Mouse (Mus musculus) gastrocnemius, adult 18-20 months (tissue): ENCODE measurements around the gene G430095P16Rik. TPM values are rescaled to one million over a fixed set of nuclear protein-coding genes. Genes with fewer than 3 reads are reported as not detected.
A peak's percentile ranks its signal among the peaks of the same experiment; 100 is the strongest.

Source experiments
- DNase-seq: peaks from one replicate; pipeline ENCODE4 v3.0.0; 2021; ENCODE audit warnings: low spot score
- long read RNA-seq, 2 experiments: library from polyadenylated mRNA; stranded (forward); transcript quantifications; one replicate each; pipeline ENCODE4 v2.0.0; 2021
- total RNA-seq, 2 experiments: library from RNA; stranded (reverse); gene quantifications; 2 replicates each; pipeline ENCODE4 v1.2.3; 2021

The G430095P16Rik gene
- total RNA-seq = under 1 TPM; 0.34 to 0.45 TPM
- long read RNA-seq, experiment 1, partial matches to known transcripts = 0 of 1 reads
- long read RNA-seq, experiment 1, other reads (novel, unspliced or antisense) = 0 of 1 reads
- long read RNA-seq, experiment 2 = 0 reads

DNA sequence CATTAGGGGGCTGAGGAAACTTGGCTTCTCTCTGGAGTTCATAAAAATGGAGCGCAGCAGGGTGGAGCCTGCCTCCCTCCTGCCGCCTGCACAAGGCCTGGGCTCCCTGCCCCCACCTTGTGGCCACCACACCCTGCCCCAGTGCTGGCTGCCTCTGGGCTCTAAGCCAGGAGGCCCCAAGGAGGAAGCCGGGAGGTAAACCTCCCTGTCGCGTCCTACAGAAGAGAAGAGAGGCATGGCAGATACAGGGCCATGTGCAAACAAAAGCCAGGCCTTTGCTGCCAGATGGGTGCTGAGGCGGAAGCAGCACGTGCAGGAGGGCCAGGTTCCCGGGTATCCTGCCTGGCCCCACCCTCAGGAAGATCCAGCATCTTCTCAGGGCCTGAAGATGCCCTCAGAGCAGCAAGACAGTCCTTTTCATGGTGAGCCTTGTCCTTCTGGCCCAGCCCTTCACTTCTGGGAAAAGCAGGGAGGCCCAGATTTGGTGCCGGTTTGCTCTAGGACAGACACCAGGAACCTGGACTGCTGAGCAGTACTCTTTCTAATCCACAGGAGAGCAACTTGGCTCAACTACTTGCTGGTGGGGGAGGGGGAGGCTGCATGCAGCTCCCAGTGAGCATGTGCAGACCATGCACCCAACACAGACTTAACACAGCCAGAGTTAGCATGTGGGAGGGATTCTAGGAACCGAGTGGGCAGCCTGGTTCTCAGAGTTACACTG, at the start of gene G430095P16Rik:
G430095P16Rik (plus strand) TSS at position 158 of the 721 bp plus-strand sequence.
- peak; percentile 78 for DNase-seq

DNA sequence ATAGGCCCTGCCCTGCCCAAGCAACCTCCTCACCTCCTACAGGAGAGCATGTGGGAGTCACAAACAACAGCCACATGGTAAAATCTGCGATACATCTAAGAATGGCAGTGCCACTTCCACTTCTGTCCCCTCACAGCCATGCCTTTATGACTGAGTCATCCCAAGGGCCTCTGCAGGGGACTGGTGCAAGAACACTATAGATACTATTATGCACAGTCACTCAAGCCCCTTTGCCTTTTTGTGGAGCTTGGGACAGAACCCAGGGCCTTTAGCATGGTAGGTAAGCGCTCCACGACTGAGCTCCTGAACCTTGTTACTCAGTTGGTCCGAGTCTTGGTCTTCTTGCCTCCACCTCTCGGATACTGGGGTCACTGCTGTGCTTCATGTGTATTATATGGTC, 45.5 kb upstream of the G430095P16Rik start:
- DNase-seq = no peak

- DNase-seq = no peak
Observed at GRCm38 (mm10) chr8:84681476-84681875, 41.3 kb upstream of the G430095P16Rik start.

DNA sequence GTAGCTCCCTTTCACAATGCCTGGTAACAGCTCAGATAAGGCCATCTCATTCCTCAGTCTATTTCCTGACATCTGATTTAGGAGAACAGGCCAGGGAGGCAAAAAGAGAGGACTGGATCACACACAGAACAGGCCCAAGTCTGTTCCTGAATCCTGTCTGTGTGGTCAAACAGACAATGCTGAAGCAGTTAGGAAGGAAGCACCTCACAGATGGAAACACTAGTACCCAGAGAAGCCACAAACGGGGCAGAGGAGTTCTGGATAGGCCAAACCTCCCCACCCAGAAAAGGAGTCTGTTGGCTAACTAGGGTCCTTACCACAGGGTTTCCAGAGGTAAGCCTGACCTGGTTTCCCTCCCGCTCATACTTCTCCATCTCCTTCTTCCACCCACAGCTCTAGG, 40.5 kb upstream of the G430095P16Rik start:
- DNase-seq = no peak

DNA sequence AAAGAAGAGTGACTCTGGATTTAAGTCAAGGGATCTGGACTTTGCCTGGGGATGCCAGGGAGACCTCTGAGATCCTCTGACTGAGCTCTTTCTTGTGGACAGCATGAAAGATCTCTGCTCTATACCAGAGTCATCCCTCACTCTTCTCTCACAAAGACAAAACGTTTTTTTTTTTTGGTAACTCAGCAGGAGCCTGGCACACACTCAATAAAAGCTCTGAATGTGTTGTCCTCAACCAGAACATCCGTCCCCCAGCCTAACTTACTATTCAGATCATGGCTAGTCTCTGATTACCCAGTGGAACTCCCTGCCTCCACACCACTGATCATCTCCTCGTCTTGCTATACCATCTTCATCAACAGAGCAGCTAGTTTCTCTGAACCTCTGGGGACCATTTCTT, 38.3 kb upstream of the G430095P16Rik start:
- DNase-seq = no peak

DNA sequence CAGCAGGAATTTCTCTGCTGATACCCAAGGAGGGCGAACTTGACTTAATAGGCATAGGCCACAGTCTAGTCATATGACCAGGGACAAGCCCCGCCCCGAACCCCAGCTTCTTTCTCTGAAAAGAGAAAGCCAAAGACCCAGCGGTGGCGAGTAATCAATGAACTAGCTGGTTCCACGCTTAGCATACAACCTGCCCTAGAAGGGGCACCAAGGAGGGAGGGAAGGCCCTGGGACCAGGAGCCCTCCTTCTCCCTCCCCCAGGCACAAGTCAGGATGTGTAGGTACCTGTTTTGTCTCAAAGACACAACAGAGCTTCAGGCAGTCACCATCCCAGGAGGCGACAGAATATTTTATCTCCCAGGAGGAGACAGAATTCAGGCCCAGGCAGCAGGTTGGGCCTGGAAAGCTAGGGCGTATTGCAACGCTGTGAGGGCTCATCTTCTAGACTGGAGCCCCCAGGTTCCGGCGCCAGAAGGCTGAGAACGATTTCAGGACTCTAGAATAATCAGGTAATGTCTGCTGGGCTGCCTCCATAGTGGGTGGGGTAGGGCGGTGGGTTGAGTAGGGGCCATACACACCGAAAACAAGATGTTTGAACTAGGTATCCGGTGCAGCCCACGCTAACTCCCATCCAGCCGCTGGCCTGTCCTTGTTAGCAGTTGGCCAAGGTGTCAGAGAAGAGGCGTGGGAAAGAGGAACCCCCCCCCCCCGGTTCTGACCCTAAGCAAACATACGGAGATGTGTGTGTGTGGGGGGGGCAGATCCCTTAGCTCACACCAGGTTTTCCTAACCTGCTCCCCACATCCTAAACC, 36.4 kb upstream of the G430095P16Rik start, which contains the start of gene Trmt1:
Trmt1 (plus strand) TSS at position 117 of the 812 bp plus-strand sequence.
- DNase-seq = no peak

- DNase-seq = no peak
Observed at GRCm38 (mm10) chr8:84687003-84687704, 35.7 kb upstream of the G430095P16Rik start.

GRCm38 (mm10) chr8:84687705-84688100, 35.1 kb upstream of the G430095P16Rik start, which contains the start of gene Nacc1:
TSS of gene Nacc1 (minus strand) at chr8:84687862.
- peak; percentile 89 for DNase-seq

GRCm38 (mm10) chr8:84689091-84689915, 33.5 kb upstream of the G430095P16Rik start:
- peak; percentile 95 for DNase-seq

DNA sequence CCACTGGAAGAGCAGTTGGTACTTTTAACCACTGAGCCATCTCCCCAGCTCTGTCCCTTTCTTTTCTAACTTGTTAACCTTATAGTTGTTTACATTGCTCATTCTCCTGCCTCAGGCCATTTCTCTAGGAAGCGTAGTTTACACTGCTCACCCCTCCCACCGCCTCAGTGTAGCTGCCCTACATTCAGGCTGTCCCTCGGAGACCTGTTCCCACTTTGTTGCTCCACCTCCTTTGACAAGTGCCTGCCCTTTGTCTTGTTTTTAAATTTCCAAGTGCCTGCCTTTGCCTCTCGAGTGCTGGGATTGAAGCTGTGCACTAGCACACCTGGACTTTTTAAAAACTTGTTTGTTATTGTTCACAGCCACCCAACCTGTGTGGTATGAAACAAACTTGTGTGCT, 29.5 kb upstream of the G430095P16Rik start:
- DNase-seq = no peak

GRCm38 (mm10) chr8:84695140-84695539, 27.7 kb upstream of the G430095P16Rik start:
- DNase-seq = no peak

DNA sequence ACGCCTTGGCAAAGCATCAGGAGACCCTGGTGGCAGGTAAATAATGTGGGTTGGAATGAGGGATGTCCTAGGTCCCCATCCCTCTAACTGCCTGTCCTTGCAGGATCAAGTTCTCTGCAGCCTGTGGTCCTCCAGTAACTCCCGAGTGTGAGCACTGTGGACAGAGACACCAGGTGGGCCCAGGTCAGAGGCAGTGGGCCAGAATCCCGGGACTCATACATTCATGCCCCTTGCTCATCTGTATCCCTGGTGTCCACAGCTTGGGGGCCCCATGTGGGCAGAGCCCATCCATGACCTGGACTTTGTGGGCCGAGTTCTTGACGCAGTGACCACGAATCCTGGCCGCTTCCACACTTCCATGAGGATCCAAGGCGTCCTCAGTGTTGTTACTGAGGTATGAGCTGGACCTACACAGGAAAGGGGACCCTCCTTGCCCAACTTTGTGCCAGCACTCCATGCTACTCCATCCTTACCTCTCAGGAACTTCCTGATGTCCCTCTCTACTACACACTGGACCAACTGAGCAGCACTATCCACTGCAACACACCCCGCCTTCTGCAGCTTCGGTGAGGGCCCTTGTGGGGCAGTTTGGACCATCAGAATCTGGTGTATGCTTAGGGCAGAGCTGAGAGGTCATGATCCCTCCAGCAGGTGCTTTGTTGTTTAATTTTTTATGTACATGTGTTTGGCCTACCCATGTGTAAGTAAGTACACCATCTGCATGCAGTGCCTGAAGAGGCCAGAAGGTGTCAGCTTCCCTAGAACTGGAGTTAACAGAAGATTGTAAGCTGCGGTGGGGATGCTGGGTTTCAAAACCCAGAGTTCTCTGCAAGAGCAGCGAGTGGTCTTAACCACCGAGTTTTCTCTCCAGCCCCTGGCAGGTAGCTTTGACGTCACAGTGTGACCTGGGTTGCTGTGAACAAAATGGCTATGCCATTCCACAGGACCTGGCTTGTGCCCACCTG, 25.4 kb upstream of the G430095P16Rik start:
- no peak for DNase-seq

DNA sequence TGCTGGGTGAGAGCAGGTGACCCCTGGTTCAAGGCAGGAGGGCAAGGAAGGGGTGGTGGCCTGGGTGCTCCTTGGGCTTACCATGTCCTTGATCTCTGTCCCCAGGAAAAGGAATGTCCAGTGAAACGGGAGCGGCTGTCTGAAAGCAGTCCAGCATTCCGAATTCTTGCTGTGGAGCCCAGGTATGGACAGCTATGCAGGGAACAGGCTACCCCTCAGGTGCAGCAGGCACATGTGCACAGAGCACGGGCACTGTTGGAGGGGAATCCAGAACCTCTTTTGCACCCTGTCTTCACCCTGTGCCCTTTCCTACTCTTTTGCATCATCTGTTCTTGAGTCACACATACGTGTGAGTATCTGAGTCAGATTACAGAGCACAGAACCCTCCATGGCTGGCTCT, 24.5 kb upstream of the G430095P16Rik start:
- peak; percentile 4 for DNase-seq

- peak; percentile 67 for DNase-seq
Observed at GRCm38 (mm10) chr8:84698929-84699401, 23.8 kb upstream of the G430095P16Rik start.

- DNase-seq = peak; percentile 57
Observed at GRCm38 (mm10) chr8:84699861-84700322, 22.9 kb upstream of the G430095P16Rik start.

DNA sequence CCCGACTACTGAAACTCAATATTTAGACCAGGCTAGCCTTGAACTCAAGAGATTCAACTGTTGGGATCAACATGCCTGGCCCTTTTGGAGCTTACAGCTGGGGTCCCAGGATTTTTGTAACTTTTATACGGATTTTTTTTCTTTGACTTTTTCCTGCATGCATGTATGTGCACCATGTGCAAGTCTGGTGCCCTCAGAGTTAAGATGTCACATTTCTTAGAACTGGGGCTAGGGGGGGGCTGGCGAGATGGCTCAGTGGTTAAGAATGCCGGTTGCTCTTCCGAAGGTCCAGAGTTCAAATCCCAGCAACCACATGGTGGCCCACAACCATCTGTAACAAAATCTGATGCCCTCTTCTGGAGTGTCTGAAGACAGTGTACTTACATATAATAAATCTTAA, 22.3 kb upstream of the G430095P16Rik start:
- no peak for DNase-seq

GRCm38 (mm10) chr8:84700941-84701911, 21.6 kb upstream of the G430095P16Rik start, which contains the start of gene Lyl1:
TSS of gene Lyl1 (plus strand) at chr8:84701457.
- DNase-seq = peak; percentile 36

- no peak for DNase-seq
Observed at GRCm38 (mm10) chr8:84702561-84702960, 20.2 kb upstream of the G430095P16Rik start.
